Mouse (Mus musculus): ENCODE data around the gene Olfr622. TPM values are rescaled to one million over a fixed set of nuclear protein-coding genes. Genes with fewer than 3 reads are reported as not detected.

Olfr622 gene
- not detected in 2 replicates for polyA plus RNA-seq (2016; fragmentation: Nextera tagmentation; extraction: Ambion mirVana)

DNA sequence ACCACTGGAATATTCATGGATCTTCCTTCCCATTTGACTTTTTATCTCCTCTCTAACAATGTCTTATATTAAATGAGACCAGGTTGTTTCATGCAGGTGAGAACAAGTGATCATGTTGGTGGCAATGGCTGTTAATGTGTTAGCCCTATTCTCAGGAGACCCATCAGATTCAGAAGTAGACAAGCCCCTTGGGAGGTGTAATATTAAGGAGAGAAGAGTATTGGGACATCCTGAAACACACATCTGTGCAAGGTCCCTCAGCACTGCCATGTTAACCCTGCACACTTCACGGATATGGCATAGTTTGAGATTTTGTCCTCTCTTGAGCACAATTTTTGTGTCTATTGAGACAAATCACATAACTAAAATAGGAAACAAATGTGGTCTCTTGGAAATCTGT lies at the start of gene Olfr622:
Gene Olfr622 (minus strand): TSS at position 101 of the 400 bp plus-strand sequence.
- no peaks in the 10 kb centered on the region for H3K27me3 ChIP-seq (replicated peaks)
- H3K4me1 ChIP-seq, result no peaks in the 10 kb centered on the region
- no peak within 1 kb of the TSS for H3K4me3 ChIP-seq
- no peak within 1 kb of the TSS for H3K9ac ChIP-seq
- H3K4me2 ChIP-seq, result no peak within 1 kb of the TSS
- no peak for ATAC-seq
- 50% methylated on average over 1 of the region's 1 CpGs for WGBS (ENCODE audit: insufficient replicate concordance)
- no peaks in the 10 kb centered on the region for H3K36me3 ChIP-seq
- H3K27ac ChIP-seq, result no peak within 1 kb of the TSS
- H3K9me3 ChIP-seq (replicated peaks), result no peaks in the 10 kb centered on the region

DNA sequence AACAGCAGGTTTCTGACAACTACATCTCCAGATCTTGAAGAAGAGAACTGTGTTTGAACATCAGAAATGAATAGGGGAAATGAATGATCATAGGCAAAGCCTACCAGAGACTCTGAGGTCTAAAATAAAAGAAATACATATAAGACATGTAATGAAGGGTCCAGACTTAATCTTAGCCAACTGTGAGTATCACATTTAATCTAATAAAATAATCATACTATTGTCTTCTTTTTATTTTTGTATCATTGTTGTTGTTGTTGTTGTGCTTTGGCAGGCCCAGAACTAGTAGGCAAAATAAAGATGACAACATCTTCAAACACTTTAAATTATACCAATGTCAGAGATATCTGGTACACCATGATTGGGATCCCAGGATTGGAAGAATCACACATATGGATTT lies 39.9 kb upstream of the Olfr622 start, which contains the start of gene Olfr625-ps1:
Gene Olfr625-ps1 (plus strand): TSS at position 301 of the 400 bp plus-strand sequence.
- Histone ChIP-seq H3K4me1 (no peaks in the 10 kb centered on the region), H3K4me2 (no peak within 1 kb of the TSS), H3K27me3 (replicated peaks) (no peaks in the 10 kb centered on the region), H3K9me3 (replicated peaks) (no peaks in the 10 kb centered on the region), H3K36me3 (no peaks in the 10 kb centered on the region), H3K9ac (no peak within 1 kb of the TSS), H3K27ac (no peak within 1 kb of the TSS), H3K4me3 (no peak within 1 kb of the TSS)
- no peak for ATAC-seq

DNA sequence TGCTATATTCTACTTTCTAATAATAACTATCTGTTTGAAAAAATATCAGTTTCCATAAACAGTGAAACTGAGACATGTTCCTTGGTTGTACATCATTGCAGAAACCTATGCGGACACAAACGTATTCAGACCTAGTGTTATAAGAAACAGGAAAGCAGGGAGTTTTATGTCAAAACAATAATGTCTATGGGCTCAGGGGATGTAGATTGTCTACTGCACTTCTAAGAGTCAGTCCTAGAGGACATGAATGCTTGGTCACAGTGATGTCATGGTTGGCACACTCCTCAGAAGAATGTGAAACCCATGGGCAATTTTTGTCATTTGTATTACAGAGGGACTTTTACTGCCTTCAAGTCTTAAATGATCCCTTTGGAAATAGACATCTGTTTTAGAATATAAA lies 28.6 kb upstream of the Olfr622 start, which contains the start of gene Olfr624:
Gene Olfr624 (minus strand): TSS at position 101 of the 400 bp plus-strand sequence.
- no peak for ATAC-seq

DNA sequence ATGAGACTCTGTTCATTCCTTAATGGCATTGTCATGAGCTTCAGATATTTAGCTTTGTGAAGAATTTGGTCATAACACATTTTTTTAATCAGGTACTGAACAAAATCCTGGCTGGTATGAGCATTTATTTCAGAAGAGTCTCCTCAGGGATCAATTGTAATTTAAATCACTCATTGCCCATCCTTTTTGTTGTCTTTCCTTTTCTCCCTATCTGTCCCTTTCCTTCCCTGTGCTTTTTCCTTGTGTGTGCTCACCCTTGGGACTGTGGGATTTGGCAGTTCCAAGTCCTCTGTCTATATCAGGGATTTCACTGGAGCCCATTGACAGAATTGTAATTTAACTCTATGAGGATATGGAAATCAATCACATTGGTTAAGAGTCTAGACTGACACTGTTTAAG lies 21.1 kb upstream of the Olfr622 start, which contains the start of gene Olfr623:
Gene Olfr623 (minus strand): TSS at position 101 of the 400 bp plus-strand sequence.
- Histone ChIP-seq H3K9ac (no peak within 1 kb of the TSS), H3K4me3 (no peak within 1 kb of the TSS), H3K4me2 (no peak within 1 kb of the TSS), H3K4me1 (no peaks in the 10 kb centered on the region), H3K27ac (no peak within 1 kb of the TSS), H3K36me3 (no peaks in the 10 kb centered on the region), H3K9me3 (replicated peaks) (no peaks in the 10 kb centered on the region), H3K27me3 (replicated peaks) (no peaks in the 10 kb centered on the region)
- no peak for ATAC-seq

More for the DNA sequence above, 28.6 kb upstream of the Olfr622 start, which contains the start of gene Olfr624:
- Histone ChIP-seq H3K4me2 (no peak within 1 kb of the TSS), H3K4me3 (no peak within 1 kb of the TSS), H3K36me3 (no peaks in the 10 kb centered on the region), H3K27me3 (replicated peaks) (no peaks in the 10 kb centered on the region), H3K27ac (no peak within 1 kb of the TSS), H3K9ac (no peak within 1 kb of the TSS), H3K9me3 (replicated peaks) (no peaks in the 10 kb centered on the region), H3K4me1 (no peaks in the 10 kb centered on the region)
- 76% methylated on average over 2 of the region's 2 CpGs for WGBS (ENCODE audit: insufficient replicate concordance)

DNA sequence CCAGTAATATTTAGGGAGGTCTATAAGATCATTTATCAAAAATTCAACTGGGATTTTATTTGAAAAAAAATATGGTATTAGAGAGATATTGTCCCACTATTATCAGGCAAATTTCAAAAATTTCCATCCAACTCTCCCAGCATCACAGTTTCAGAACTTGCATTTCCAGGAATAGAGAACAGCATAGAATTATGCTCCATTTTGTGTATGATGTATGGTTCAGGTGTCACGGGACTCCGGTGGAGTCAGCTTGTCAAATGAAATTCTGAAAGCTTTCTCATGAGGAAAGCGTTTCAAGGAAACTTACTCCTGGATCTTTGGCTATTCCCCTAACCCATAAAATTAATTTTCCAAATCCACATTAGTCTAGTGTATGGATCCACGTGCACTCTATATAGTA lies 1.6 kb upstream of the Olfr622 start:
- no peak overlapping the region for H3K4me3 ChIP-seq
- no peaks in the 10 kb centered on the region for H3K9me3 ChIP-seq (replicated peaks)
- 61% methylated on average over 4 of the region's 4 CpGs for WGBS (ENCODE audit: insufficient replicate concordance)
- no peak overlapping the region for H3K27ac ChIP-seq
- no peak for ATAC-seq
- H3K36me3 ChIP-seq, result no peaks in the 10 kb centered on the region
- no peak overlapping the region for H3K4me2 ChIP-seq
- H3K27me3 ChIP-seq (replicated peaks), result no peaks in the 10 kb centered on the region
- no peaks in the 10 kb centered on the region for H3K4me1 ChIP-seq
- H3K9ac ChIP-seq, result no peak overlapping the region

DNA sequence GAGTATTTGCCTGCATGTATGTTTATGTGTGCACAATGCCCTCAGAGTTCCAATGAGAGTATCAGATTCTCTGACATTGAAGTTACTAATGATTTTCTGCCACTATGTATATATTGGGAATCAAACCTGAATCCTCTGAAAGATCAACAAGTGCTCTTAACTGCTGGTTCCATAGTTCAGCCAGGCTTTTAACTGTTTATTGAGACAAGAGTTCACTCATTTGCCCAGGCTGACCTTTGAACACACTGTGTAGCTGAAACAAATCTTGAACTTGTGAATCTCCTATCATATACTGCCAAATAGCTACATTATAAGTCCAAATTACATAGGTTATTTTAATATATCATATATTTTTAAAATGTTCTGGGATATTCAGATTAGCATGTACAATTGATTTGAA lies 5.7 kb downstream of the Olfr622 start:
- no peaks in the 10 kb centered on the region for H3K27me3 ChIP-seq (replicated peaks)
- H3K36me3 ChIP-seq, result no peaks in the 10 kb centered on the region
- no peak overlapping the region for H3K4me3 ChIP-seq
- no peak overlapping the region for H3K4me2 ChIP-seq
- no peak overlapping the region for H3K27ac ChIP-seq
- H3K9me3 ChIP-seq (replicated peaks), result no peaks in the 10 kb centered on the region
- no peaks in the 10 kb centered on the region for H3K4me1 ChIP-seq
- H3K9ac ChIP-seq, result no peak overlapping the region
- no peak for ATAC-seq

DNA sequence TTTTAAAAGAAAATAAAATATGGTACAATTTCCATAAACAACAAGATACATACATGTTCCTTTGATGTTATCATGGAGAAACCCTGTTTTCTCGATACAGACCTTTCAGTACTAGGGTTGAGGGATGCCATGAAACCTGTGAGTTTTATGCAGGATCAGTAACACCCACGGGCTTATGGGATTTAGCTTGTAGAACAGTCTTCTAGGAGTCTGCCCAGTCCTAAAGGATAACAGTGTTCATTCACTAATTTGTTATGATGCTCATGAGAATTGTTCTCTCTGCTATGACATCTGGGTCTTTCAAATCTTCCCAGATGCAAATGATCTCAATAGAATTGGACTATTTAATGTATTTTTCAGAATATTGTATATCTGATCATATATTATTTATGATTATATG lies 30.1 kb downstream of the Olfr622 start, which contains the start of gene Olfr620:
Gene Olfr620 (minus strand): TSS at position 101 of the 400 bp plus-strand sequence.
- no peak within 1 kb of the TSS for H3K4me2 ChIP-seq
- H3K9ac ChIP-seq, result no peak within 1 kb of the TSS
- WGBS (ENCODE audit: insufficient replicate concordance), result 52% methylated on average over 2 of the region's 2 CpGs
- H3K9me3 ChIP-seq (replicated peaks), result no peaks in the 10 kb centered on the region
- H3K27ac ChIP-seq, result no peak within 1 kb of the TSS
- no peaks in the 10 kb centered on the region for H3K27me3 ChIP-seq (replicated peaks)
- no peaks in the 10 kb centered on the region for H3K4me1 ChIP-seq
- no peaks in the 10 kb centered on the region for H3K36me3 ChIP-seq
- no peak within 1 kb of the TSS for H3K4me3 ChIP-seq
- ATAC-seq, result no peak

DNA sequence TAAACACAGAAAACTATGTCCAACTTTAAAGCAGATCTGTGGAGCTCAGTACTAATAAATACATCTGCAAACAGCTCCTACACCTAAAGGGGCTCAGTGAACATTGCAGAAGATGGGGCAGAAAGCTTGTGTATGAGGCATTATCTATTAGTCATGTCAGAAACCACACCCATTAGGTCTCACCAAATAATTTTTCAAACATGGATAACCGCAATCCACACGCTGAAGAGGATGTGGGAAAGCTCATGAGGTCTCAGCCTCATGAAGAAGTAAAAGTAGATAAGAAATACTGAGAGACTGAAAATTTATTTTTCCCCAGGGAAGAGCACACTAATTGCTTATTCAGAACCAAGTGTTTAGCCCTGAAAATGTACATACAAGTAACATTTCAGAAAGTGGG lies 35.1 kb downstream of the Olfr622 start:
- H3K4me3 ChIP-seq, result no peak overlapping the region
- no peak overlapping the region for H3K4me2 ChIP-seq
- no peak for ATAC-seq
- H3K27me3 ChIP-seq (replicated peaks), result no peaks in the 10 kb centered on the region
- WGBS (ENCODE audit: insufficient replicate concordance), result 44% methylated on average over 2 of the region's 2 CpGs
- H3K27ac ChIP-seq, result no peak overlapping the region
- no peaks in the 10 kb centered on the region for H3K9me3 ChIP-seq (replicated peaks)
- H3K9ac ChIP-seq, result no peak overlapping the region
- H3K4me1 ChIP-seq, result no peaks in the 10 kb centered on the region
- no peaks in the 10 kb centered on the region for H3K36me3 ChIP-seq

DNA sequence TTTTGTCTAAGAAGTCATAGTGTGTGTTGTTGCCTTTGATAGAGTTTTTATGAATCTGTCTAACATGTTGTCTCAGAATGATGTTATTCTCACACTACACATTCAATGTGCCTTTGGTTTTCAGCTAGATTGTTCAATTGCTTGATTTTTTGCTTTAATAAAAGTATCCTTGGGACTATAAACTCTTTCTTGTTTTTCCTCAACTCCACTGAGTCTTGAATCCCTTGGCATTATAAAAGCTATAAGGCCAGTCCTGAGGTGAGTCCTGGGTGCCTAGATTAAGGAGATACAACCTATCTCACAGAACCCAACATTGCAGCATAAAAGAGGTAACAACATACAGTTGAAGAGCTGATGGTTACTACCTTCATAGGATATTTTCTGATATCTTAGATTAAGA lies 42.2 kb downstream of the Olfr622 start, which contains the start of gene Olfr619:
Gene Olfr619 (plus strand): TSS at position 301 of the 400 bp plus-strand sequence.
- Histone ChIP-seq H3K27ac (no peak within 1 kb of the TSS), H3K9me3 (replicated peaks) (no peaks in the 10 kb centered on the region), H3K4me1 (no peaks in the 10 kb centered on the region), H3K9ac (no peak within 1 kb of the TSS), H3K27me3 (replicated peaks) (no peaks in the 10 kb centered on the region), H3K4me2 (no peak within 1 kb of the TSS), H3K36me3 (no peaks in the 10 kb centered on the region), H3K4me3 (no peak within 1 kb of the TSS)
- no peak for ATAC-seq

DNA sequence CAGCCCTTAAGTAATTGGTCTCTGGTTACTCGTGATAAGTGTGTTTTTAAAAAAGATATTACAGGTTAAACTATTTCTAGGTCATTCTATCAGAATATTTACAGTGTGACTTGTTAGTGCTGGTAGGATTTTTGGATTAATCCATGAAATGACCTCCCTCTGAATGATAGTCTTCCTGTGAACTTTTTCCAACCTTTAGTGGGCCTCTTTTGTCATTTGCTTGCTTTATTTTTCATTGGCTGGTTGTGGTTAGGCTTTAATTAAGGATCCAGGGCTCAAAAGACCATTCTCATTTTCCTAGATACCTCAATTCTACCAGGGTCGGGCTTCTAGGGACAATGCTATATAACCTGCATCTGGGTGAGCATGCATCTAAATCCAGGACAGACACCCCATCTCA lies 52.7 kb downstream of the Olfr622 start, which contains the start of gene Olfr618:
Gene Olfr618 (plus strand): TSS at position 301 of the 400 bp plus-strand sequence.
- Histone ChIP-seq H3K36me3 (no peaks in the 10 kb centered on the region), H3K4me1 (no peaks in the 10 kb centered on the region), H3K9me3 (replicated peaks) (no peaks in the 10 kb centered on the region), H3K27me3 (replicated peaks) (no peaks in the 10 kb centered on the region), H3K4me3 (no peak within 1 kb of the TSS), H3K4me2 (no peak within 1 kb of the TSS), H3K9ac (no peak within 1 kb of the TSS), H3K27ac (no peak within 1 kb of the TSS)
- no peak for ATAC-seq
- 41% methylated on average over 2 of the region's 2 CpGs for WGBS (ENCODE audit: insufficient replicate concordance)

Other genes with a start within 250 kb of the Olfr622 start
- gene Usp17lc, start 227.6 kb downstream of the Olfr622 start, polyA plus RNA-seq (2016; fragmentation: Nextera tagmentation; extraction: Ambion mirVana), result not detected in 2 replicates
- not detected in 2 replicates for gene Olfr605, start 197.3 kb downstream of the Olfr622 start, polyA plus RNA-seq (2016; fragmentation: Nextera tagmentation; extraction: Ambion mirVana)
- gene Olfr606, start 193.7 kb downstream of the Olfr622 start, polyA plus RNA-seq (2016; fragmentation: Nextera tagmentation; extraction: Ambion mirVana), result not detected in 2 replicates
- not detected in 2 replicates for gene Olfr607, start 178.6 kb downstream of the Olfr622 start, polyA plus RNA-seq (2016; fragmentation: Nextera tagmentation; extraction: Ambion mirVana)
- not detected in 2 replicates for gene Olfr608, start 172.8 kb downstream of the Olfr622 start, polyA plus RNA-seq (2016; fragmentation: Nextera tagmentation; extraction: Ambion mirVana)
- gene Olfr609, start 144.6 kb downstream of the Olfr622 start, polyA plus RNA-seq (2016; fragmentation: Nextera tagmentation; extraction: Ambion mirVana), result not detected in 2 replicates
- not detected in 2 replicates for gene Olfr610, start 130.6 kb downstream of the Olfr622 start, polyA plus RNA-seq (2016; fragmentation: Nextera tagmentation; extraction: Ambion mirVana)
- not detected in 2 replicates for gene Olfr611, start 121.9 kb downstream of the Olfr622 start, polyA plus RNA-seq (2016; fragmentation: Nextera tagmentation; extraction: Ambion mirVana)
- not detected in 2 replicates for gene Olfr612, start 100.0 kb downstream of the Olfr622 start, polyA plus RNA-seq (2016; fragmentation: Nextera tagmentation; extraction: Ambion mirVana)
- gene Olfr613, start 94.6 kb downstream of the Olfr622 start, polyA plus RNA-seq (2016; fragmentation: Nextera tagmentation; extraction: Ambion mirVana), result not detected in 2 replicates
- gene Olfr615, start 86.6 kb downstream of the Olfr622 start, polyA plus RNA-seq (2016; fragmentation: Nextera tagmentation; extraction: Ambion mirVana), result not detected in 2 replicates
- gene Olfr616, start 73.6 kb downstream of the Olfr622 start, polyA plus RNA-seq (2016; fragmentation: Nextera tagmentation; extraction: Ambion mirVana), result not detected in 2 replicates
- gene Olfr617, start 69.6 kb downstream of the Olfr622 start, polyA plus RNA-seq (2016; fragmentation: Nextera tagmentation; extraction: Ambion mirVana), result not detected in 2 replicates
- not detected in 2 replicates for gene Olfr618, start 52.6 kb downstream of the Olfr622 start, polyA plus RNA-seq (2016; fragmentation: Nextera tagmentation; extraction: Ambion mirVana)
- not detected in 2 replicates for gene Olfr619, start 42.1 kb downstream of the Olfr622 start, polyA plus RNA-seq (2016; fragmentation: Nextera tagmentation; extraction: Ambion mirVana)
- not detected in 2 replicates for gene Olfr620, start 30.2 kb downstream of the Olfr622 start, polyA plus RNA-seq (2016; fragmentation: Nextera tagmentation; extraction: Ambion mirVana)
- gene Olfr623, start 21.0 kb upstream of the Olfr622 start, polyA plus RNA-seq (2016; fragmentation: Nextera tagmentation; extraction: Ambion mirVana), result not detected in 2 replicates
- gene Olfr624, start 28.5 kb upstream of the Olfr622 start, polyA plus RNA-seq (2016; fragmentation: Nextera tagmentation; extraction: Ambion mirVana), result not detected in 2 replicates
- not detected in 2 replicates for gene Olfr625-ps1, start 40.0 kb upstream of the Olfr622 start, polyA plus RNA-seq (2016; fragmentation: Nextera tagmentation; extraction: Ambion mirVana)
- not detected in 2 replicates for gene Olfr243, start 72.0 kb upstream of the Olfr622 start, polyA plus RNA-seq (2016; fragmentation: Nextera tagmentation; extraction: Ambion mirVana)
- gene Olfr628, start 87.7 kb upstream of the Olfr622 start, polyA plus RNA-seq (2016; fragmentation: Nextera tagmentation; extraction: Ambion mirVana), result not detected in 2 replicates
- 0.05 TPM in 1 of 2 replicates, not detected in the other for gene Olfr629, start 102.2 kb upstream of the Olfr622 start, polyA plus RNA-seq (2016; fragmentation: Nextera tagmentation; extraction: Ambion mirVana)
- gene Olfr630, start 114.6 kb upstream of the Olfr622 start, polyA plus RNA-seq (2016; fragmentation: Nextera tagmentation; extraction: Ambion mirVana), result not detected in 2 replicates
- gene Olfr69, start 128.9 kb upstream of the Olfr622 start, polyA plus RNA-seq (2016; fragmentation: Nextera tagmentation; extraction: Ambion mirVana), result not detected in 2 replicates
- not detected in 2 replicates for gene Olfr68, start 137.0 kb upstream of the Olfr622 start, polyA plus RNA-seq (2016; fragmentation: Nextera tagmentation; extraction: Ambion mirVana)
- gene Olfr67, start 149.1 kb upstream of the Olfr622 start, polyA plus RNA-seq (2016; fragmentation: Nextera tagmentation; extraction: Ambion mirVana), result not detected in 2 replicates
- gene Hbb-bt, start 171.3 kb upstream of the Olfr622 start, polyA plus RNA-seq (2016; fragmentation: Nextera tagmentation; extraction: Ambion mirVana), result 37,996 and 38,837 TPM in 2 replicates
- 70,723 and 73,152 TPM in 2 replicates for gene Hbb-bs, start 185.4 kb upstream of the Olfr622 start, polyA plus RNA-seq (2016; fragmentation: Nextera tagmentation; extraction: Ambion mirVana)
- gene Hbb-bh2, start 197.8 kb upstream of the Olfr622 start, polyA plus RNA-seq (2016; fragmentation: Nextera tagmentation; extraction: Ambion mirVana), result 0.72 and 1.2 TPM in 2 replicates
- gene Hbb-bh1, start 200.5 kb upstream of the Olfr622 start, polyA plus RNA-seq (2016; fragmentation: Nextera tagmentation; extraction: Ambion mirVana), result 1,392 and 1,481 TPM in 2 replicates
- gene Hbb-y, start 210.5 kb upstream of the Olfr622 start, polyA plus RNA-seq (2016; fragmentation: Nextera tagmentation; extraction: Ambion mirVana), result 9,927 and 10,875 TPM in 2 replicates
- gene Olfr66, start 243.6 kb upstream of the Olfr622 start, polyA plus RNA-seq (2016; fragmentation: Nextera tagmentation; extraction: Ambion mirVana), result not detected in 2 replicates